Mouse (Mus musculus) MEL (cell line): ENCODE results near the gene Ckap2l. TPM values are rescaled to one million over a fixed set of nuclear protein-coding genes. Genes with fewer than 3 reads are reported as not detected.

Source experiments
- DNase-seq: peaks from one replicate; pipeline ENCODE4 v3.0.0; 2011; ENCODE audit warnings: low read depth, low spot score
- H3K27ac ChIP-seq: 2 replicates; pipeline ENCODE4 v1.5.1; 2012; ENCODE audit warnings: low read depth, mild to moderate bottlenecking, control low read depth, low read length, moderate library complexity; ENCODE audit not compliant: control insufficient read depth
- H3K27me3 ChIP-seq, 2 experiments: fragments of 150-350 bp in 1 of 2; sonication (generic) in 1 of 2; 2 replicates each; pipeline ENCODE4 v1.6.1; 2012; ENCODE audit warnings: low read length in 2 of 2, mild to moderate bottlenecking in 2 of 2, improper control_type of control experiment in 1 of 2, moderate library complexity in 1 of 2; ENCODE audit not compliant: insufficient read depth in 2 of 2, control insufficient read depth in 1 of 2
- H3K36me3 ChIP-seq, 2 experiments: 2 replicates each; pipeline ENCODE4 v1.6.1; 2012 to 2014; ENCODE audit warnings: low read length in 2 of 2, improper control_type of control experiment in 1 of 2, inconsistent platforms in 1 of 2, mild to moderate bottlenecking in 1 of 2; ENCODE audit not compliant: insufficient read depth in 2 of 2, control insufficient read depth in 1 of 2
- H3K4me1 ChIP-seq, 2 experiments: fragments of 150-350 bp in 1 of 2; sonication (generic) in 1 of 2; 2 replicates each; pipeline ENCODE4 v1.6.1; 2012; ENCODE audit warnings: low read length in 2 of 2, improper control_type of control experiment in 1 of 2, mild to moderate bottlenecking in 1 of 2; ENCODE audit not compliant: insufficient read depth in 2 of 2, control insufficient read depth in 1 of 2
- H3K4me3 ChIP-seq, 2 experiments: fragments of 150-350 bp in 1 of 2; sonication (generic) in 1 of 2; 2 replicates each; pipeline ENCODE4 v1.5.1; 2012; ENCODE audit warnings: low read depth in 2 of 2, low read length in 2 of 2, mild to moderate bottlenecking in 2 of 2, moderate library complexity in 2 of 2, control low read depth in 1 of 2, improper control_type of control experiment in 1 of 2; ENCODE audit not compliant: control insufficient read depth in 1 of 2, insufficient read depth in 1 of 2
- H3K79me2 ChIP-seq: 2 replicates; pipeline ENCODE4 v1.6.1; 2012; ENCODE audit warnings: mild to moderate bottlenecking, low read length, moderate library complexity; ENCODE audit not compliant: control insufficient read depth, poor library complexity, insufficient read depth
- H3K9ac ChIP-seq: 2 replicates; pipeline ENCODE4 v1.6.1; 2012; ENCODE audit warnings: low read depth, mild to moderate bottlenecking, control low read depth, low read length, moderate library complexity; ENCODE audit not compliant: control insufficient read depth, poor library complexity, severe bottlenecking
- H3K9me3 ChIP-seq: fragments of 150-350 bp; sonication (generic); replicated peaks from 2 replicates; pipeline ENCODE4 v1.6.1; 2012; ENCODE audit warnings: mild to moderate bottlenecking, low read length, improper control_type of control experiment, moderate library complexity; ENCODE audit not compliant: insufficient read depth
- CHD1 ChIP-seq: IDR thresholded peaks from 2 replicates; pipeline ENCODE4 v1.6.1; 2012; ENCODE audit warnings: low read depth, mild to moderate bottlenecking, inconsistent platforms, low read length, improper control_type of control experiment
- CHD2 ChIP-seq: IDR thresholded peaks from 2 replicates; pipeline ENCODE4 v1.6.1; 2011; ENCODE audit warnings: low read length, improper control_type of control experiment
- E2F4 ChIP-seq: IDR thresholded peaks from 2 replicates; pipeline ENCODE4 v1.6.1; 2011; ENCODE audit warnings: low read depth, low read length, improper control_type of control experiment, borderline replicate concordance
- EP300 ChIP-seq, 2 experiments: IDR thresholded peaks; 2 replicates each; pipeline ENCODE4 v1.6.1; 2011; ENCODE audit warnings: improper control_type of control experiment in 2 of 2, low read length in 2 of 2, low read depth in 1 of 2, mild to moderate bottlenecking in 1 of 2
- GABPA ChIP-seq: IDR thresholded peaks from 2 replicates; pipeline ENCODE4 v1.6.1; 2012; ENCODE audit warnings: low read depth, mild to moderate bottlenecking, inconsistent platforms, low read length, improper control_type of control experiment, moderate library complexity
- GATA1 ChIP-seq: IDR thresholded peaks from 2 replicates; pipeline ENCODE4 v1.6.1; 2011; ENCODE audit warnings: low read depth, low read length, improper control_type of control experiment
- MAFK ChIP-seq: IDR thresholded peaks from 2 replicates; pipeline ENCODE4 v1.6.1; 2011; ENCODE audit warnings: low read depth, mild to moderate bottlenecking, low read length, improper control_type of control experiment, borderline replicate concordance
- MAX ChIP-seq: IDR thresholded peaks from 2 replicates; pipeline ENCODE4 v1.6.1; 2011; ENCODE audit warnings: low read length, improper control_type of control experiment
- MAZ ChIP-seq: IDR thresholded peaks from 2 replicates; pipeline ENCODE4 v1.6.1; 2012; ENCODE audit warnings: low read depth, mild to moderate bottlenecking, inconsistent platforms, low read length, improper control_type of control experiment
- MYB ChIP-seq: IDR thresholded peaks from 2 replicates; pipeline ENCODE4 v1.6.1; 2011; ENCODE audit warnings: mild to moderate bottlenecking, low read depth, low read length, improper control_type of control experiment
- NELFE ChIP-seq: IDR thresholded peaks from 2 replicates; pipeline ENCODE4 v1.6.1; 2011; ENCODE audit warnings: low read depth, low read length, improper control_type of control experiment
- NRF1 ChIP-seq: IDR thresholded peaks from 2 replicates; pipeline ENCODE4 v1.6.1; 2014; ENCODE audit warnings: low read depth, mild to moderate bottlenecking, inconsistent platforms, low read length, improper control_type of control experiment, moderate library complexity; ENCODE audit not compliant: poor library complexity, insufficient read depth, severe bottlenecking
- RCOR1 ChIP-seq: IDR thresholded peaks from 2 replicates; pipeline ENCODE4 v1.6.1; 2012; ENCODE audit warnings: low read depth, mild to moderate bottlenecking, inconsistent platforms, low read length, improper control_type of control experiment
- SIN3A ChIP-seq: IDR thresholded peaks from 2 replicates; pipeline ENCODE4 v1.6.1; 2012; ENCODE audit warnings: low read length, improper control_type of control experiment, inconsistent platforms
- TBP ChIP-seq: IDR thresholded peaks from 2 replicates; pipeline ENCODE4 v1.8.0; 2011; ENCODE audit warnings: low read depth, low read length, improper control_type of control experiment
- USF1 ChIP-seq: IDR thresholded peaks from 2 replicates; pipeline ENCODE4 v1.6.1; 2014; ENCODE audit warnings: low read depth, mild to moderate bottlenecking, inconsistent platforms, low read length, improper control_type of control experiment, moderate library complexity
- USF2 ChIP-seq, 2 experiments: IDR thresholded peaks; 2 replicates each; pipeline ENCODE4 v1.6.1; 2011 to 2012; ENCODE audit warnings: improper control_type of control experiment in 2 of 2, low read length in 2 of 2, borderline replicate concordance in 1 of 2, inconsistent platforms in 1 of 2, low read depth in 1 of 2, mild to moderate bottlenecking in 1 of 2; ENCODE audit not compliant: insufficient read depth in 1 of 2
- ZC3H11A ChIP-seq: IDR thresholded peaks from 2 replicates; pipeline ENCODE4 v1.6.1; 2012; ENCODE audit warnings: low read depth, mild to moderate bottlenecking, inconsistent platforms, low read length, improper control_type of control experiment
- ZNF384 ChIP-seq: IDR thresholded peaks from 2 replicates; pipeline ENCODE4 v1.6.1; 2012; ENCODE audit warnings: low read depth, mild to moderate bottlenecking, inconsistent platforms, low read length, improper control_type of control experiment
- polyA plus RNA-seq, 2 experiments: library from polyadenylated mRNA; stranded (reverse) in 1 of 2; unstranded in 1 of 2; fragments of >175 nt in 1 of 2; fragments of >200 nt in 1 of 2; gene quantifications; 2 replicates each; pipeline versions ENCODE4 v1.2.1 to v1.2.4; 2012; ENCODE audit warnings: low replicate concordance in 2 of 2, low read depth in 1 of 2; ENCODE audit not compliant: insufficient read length in 2 of 2, insufficient read depth in 1 of 2, missing spikeins in 1 of 2
- total RNA-seq: library from RNA; depleted of rRNA; stranded (reverse); fragments of 300-350 nt; gene quantifications from 2 replicates; pipeline ENCODE4 v1.2.3, GENCODE M21; 2012

Ckap2l gene
- total and polyA plus RNA-seq, 3 experiments, result 10.6 to 25.7 TPM; not detected in 1

DNA sequence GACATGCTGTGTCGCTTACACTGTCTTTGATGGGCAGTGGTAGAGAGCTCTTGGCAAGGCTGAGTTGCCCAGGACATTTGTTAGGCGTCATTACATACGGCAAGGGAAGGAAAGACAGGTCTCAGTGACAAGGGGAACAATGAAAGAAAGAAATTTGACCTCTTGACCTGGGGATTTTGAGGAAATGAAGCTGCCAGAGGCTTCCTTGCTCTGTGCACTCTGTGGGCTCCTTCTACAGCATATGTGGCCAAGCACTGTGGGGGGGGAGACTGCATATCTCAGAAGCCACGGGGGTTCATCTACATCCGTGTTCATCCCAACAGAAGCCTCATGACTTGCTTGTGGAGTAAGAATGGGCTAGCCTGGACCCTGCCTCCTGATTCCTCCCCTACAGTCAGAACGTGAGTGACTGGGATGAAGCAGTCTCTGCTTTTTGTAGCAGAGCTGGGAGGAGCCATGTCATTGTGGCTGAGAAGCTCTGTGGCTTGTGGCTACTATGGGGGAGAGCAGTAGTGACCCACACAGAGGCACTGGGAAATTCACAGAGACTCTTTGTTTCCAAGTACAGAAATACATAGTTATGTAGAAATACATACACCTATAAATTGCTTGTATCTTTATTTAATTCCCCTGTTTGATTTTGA is 35.7 kb downstream of the Ckap2l start:
- H3K4me1 ChIP-seq, result no peaks in the 10 kb centered on the region
- no peak overlapping the region for H3K27ac ChIP-seq
- H3K4me3 ChIP-seq, result no peak overlapping the region
- no peaks in the 10 kb centered on the region for H3K27me3 ChIP-seq
- no peaks in the 10 kb centered on the region for H3K79me2 ChIP-seq
- no peaks in the 10 kb centered on the region for H3K9me3 ChIP-seq
- H3K36me3 ChIP-seq, result no peaks in the 10 kb centered on the region
- H3K9ac ChIP-seq, result no peak overlapping the region
- no peak for DNase-seq
- TF ChIP-seq MAX, result no peak
- TF ChIP-seq CHD1, result no peak
- TF ChIP-seq RCOR1, result no peak
- TF ChIP-seq EP300 (IDR thresholded peaks at IDR 0.05; ENCODE audit: low read depth in 1 of 2, low read length in 2 of 2), result no peak
- TF ChIP-seq NELFE, result no peak
- TF ChIP-seq CHD2, result no peak
- TF ChIP-seq ZC3H11A, result no peak
- TF ChIP-seq MAFK, result no peak
- TF ChIP-seq TBP, result no peak
- no peak for TF ChIP-seq USF2 (IDR thresholded peaks at IDR 0.05; ENCODE audit: borderline replicate concordance in 1 of 2, insufficient read depth in 1 of 2, low read depth in 1 of 2, low read length in 2 of 2)
- TF ChIP-seq GATA1, result no peak
- no peak for TF ChIP-seq MAZ
- TF ChIP-seq NRF1, result no peak
- TF ChIP-seq E2F4, result no peak

DNA sequence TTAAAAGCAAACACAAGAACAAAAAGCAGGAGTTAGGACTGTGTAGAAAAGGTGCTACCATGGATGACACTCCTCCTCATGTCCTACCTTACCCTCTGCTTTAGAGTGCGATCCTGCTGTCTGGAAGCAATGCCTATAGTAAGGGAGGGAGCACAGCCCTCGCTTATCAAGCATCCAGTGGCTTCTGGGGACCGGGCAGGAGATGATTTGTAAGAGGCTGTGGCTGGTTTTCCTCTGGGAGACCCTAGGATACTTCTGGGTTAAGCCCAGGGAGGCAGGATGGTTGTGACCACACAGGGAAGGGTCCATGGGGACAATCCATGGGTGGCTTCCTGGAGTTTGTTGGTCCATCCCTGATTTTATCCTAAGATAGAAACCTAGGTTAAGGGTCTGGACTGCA is 36.4 kb downstream of the Ckap2l start:
- no peaks in the 10 kb centered on the region for H3K4me1 ChIP-seq

More for the DNA sequence above, 36.4 kb downstream of the Ckap2l start:
- TF ChIP-seq MAFK (no peak), USF1 (no peak), USF2 (IDR thresholded peaks at IDR 0.05; ENCODE audit: borderline replicate concordance in 1 of 2, insufficient read depth in 1 of 2, low read depth in 1 of 2, low read length in 2 of 2) (no peak), ZNF384 (no peak), GABPA (no peak), SIN3A (no peak), MYB (no peak)
- H3K4me3 ChIP-seq, result no peak overlapping the region
- H3K9ac ChIP-seq, result no peak overlapping the region
- H3K27me3 ChIP-seq, result no peaks in the 10 kb centered on the region
- H3K36me3 ChIP-seq, result no peaks in the 10 kb centered on the region
- H3K79me2 ChIP-seq, result no peaks in the 10 kb centered on the region
- no peaks in the 10 kb centered on the region for H3K9me3 ChIP-seq
- no peak overlapping the region for H3K27ac ChIP-seq
- DNase-seq, result no peak
